Mouse (Mus musculus) layer of hippocampus, adult 2 months (tissue): ENCODE results near the gene Ribc2. TPM values are rescaled to one million over a fixed set of nuclear protein-coding genes. Genes with fewer than 3 reads are reported as not detected.

ENCODE experiments used
- DNase-seq, 2 experiments: peaks; one replicate each; pipeline ENCODE4 v3.0.0; 2022; ENCODE audit warnings: low spot score in 2 of 2
- H3K27ac ChIP-seq: fragments of 200-600 bp; 2 replicates; pipeline ENCODE4 v1.8.1; 2022
- H3K4me3 ChIP-seq: fragments of 200-600 bp; 2 replicates; pipeline ENCODE4 v1.8.1; 2022; ENCODE audit warnings: mild to moderate bottlenecking
- CTCF ChIP-seq: fragments of 200-600 bp; conservative IDR thresholded peaks from 2 replicates; pipeline ENCODE4 v1.8.1; 2022; ENCODE audit warnings: antibody characterized with exemption, mild to moderate bottlenecking, moderate library complexity
- total RNA-seq, 2 experiments: library from RNA; stranded (reverse); gene quantifications; 2 replicates each; pipeline ENCODE4 v1.2.3; 2021

Gene Ribc2
- total RNA-seq, 2 experiments from 2014 or later = 0.44 to 0.49 TPM

- no peak for TF ChIP-seq CTCF
- H3K27ac ChIP-seq = no peak overlapping the region
- DNase-seq = no peak
- no peak overlapping the region for H3K4me3 ChIP-seq
Observed at GRCm38 (mm10) chr15:85161416-85161815, 29.5 kb downstream of the Ribc2 start.

- TF ChIP-seq CTCF = no peak
- Histone ChIP-seq H3K4me3 (no peak overlapping the region), H3K27ac (no peak overlapping the region)
- no peak for DNase-seq
Observed at GRCm38 (mm10) chr15:85162693-85163663, 31.1 kb downstream of the Ribc2 start.

GRCm38 (mm10) chr15:85166433-85166933, 34.6 kb downstream of the Ribc2 start:
- TF ChIP-seq CTCF = no peak
- no peak overlapping the region for H3K4me3 ChIP-seq
- H3K27ac ChIP-seq = no peak overlapping the region
- DNase-seq = no peak

GRCm38 (mm10) chr15:85167086-85167679, 35.3 kb downstream of the Ribc2 start:
- TF ChIP-seq CTCF = no peak
- no peak for DNase-seq
- no peak overlapping the region for H3K27ac ChIP-seq
- H3K4me3 ChIP-seq = no peak overlapping the region

GRCm38 (mm10) chr15:85172054-85172453, 40.2 kb downstream of the Ribc2 start:
- Histone ChIP-seq H3K4me3 (no peak overlapping the region), H3K27ac (no peak overlapping the region)
- DNase-seq = no peak
- TF ChIP-seq CTCF = no peak

GRCm38 (mm10) chr15:85173425-85173824, 41.5 kb downstream of the Ribc2 start:
- DNase-seq = no peak
- H3K4me3 ChIP-seq = no peak overlapping the region
- no peak for TF ChIP-seq CTCF
- no peak overlapping the region for H3K27ac ChIP-seq

GRCm38 (mm10) chr15:85174060-85174459, 42.2 kb downstream of the Ribc2 start:
- no peak for DNase-seq
- TF ChIP-seq CTCF = no peak
- no peak overlapping the region for H3K27ac ChIP-seq
- H3K4me3 ChIP-seq = no peak overlapping the region

GRCm38 (mm10) chr15:85177576-85177975, 45.7 kb downstream of the Ribc2 start:
- no peak for TF ChIP-seq CTCF
- peak in 1 of 2 experiments; percentile 20 for DNase-seq
- Histone ChIP-seq H3K4me3 (no peak overlapping the region), H3K27ac (no peak overlapping the region)

- TF ChIP-seq CTCF = no peak
- no peak for DNase-seq
- Histone ChIP-seq H3K4me3 (no peak overlapping the region), H3K27ac (no peak overlapping the region)
Observed at GRCm38 (mm10) chr15:85178172-85178571, 46.3 kb downstream of the Ribc2 start.

- H3K4me3 ChIP-seq = no peak overlapping the region
- 0 out of 2 replicates have a peak overlapping the region, but pooled peaks have one; percentile 18 for H3K27ac ChIP-seq
- DNase-seq = no peak
- no peak for TF ChIP-seq CTCF
Observed at GRCm38 (mm10) chr15:85179528-85180180, 47.8 kb downstream of the Ribc2 start.

GRCm38 (mm10) chr15:85180368-85180767, 48.5 kb downstream of the Ribc2 start:
- DNase-seq = no peak

GRCm38 (mm10) chr15:85182063-85182462, 50.2 kb downstream of the Ribc2 start:
- TF ChIP-seq CTCF = no peak
- H3K27ac ChIP-seq = no peak overlapping the region
- no peak overlapping the region for H3K4me3 ChIP-seq
- no peak for DNase-seq

More at GRCm38 (mm10) chr15:85180368-85180767, 48.5 kb downstream of the Ribc2 start:
- Histone ChIP-seq H3K27ac (no peak overlapping the region), H3K4me3 (no peak overlapping the region)
- TF ChIP-seq CTCF = no peak

- TF ChIP-seq CTCF = no peak
- H3K4me3 ChIP-seq = no peak overlapping the region
- DNase-seq = no peak
- no peak overlapping the region for H3K27ac ChIP-seq
Observed at GRCm38 (mm10) chr15:85186916-85187315, 55.0 kb downstream of the Ribc2 start.
